Mouse (Mus musculus) left cerebral cortex, postnatal 4 days (tissue): ENCODE measurements at regions not wholly inside any gene's neighbourhood (a gene's known extent, or its start where the extent isn't known, plus 50 kb on each side); places are given as distances from the start of the nearest gene placed in this dataset.

Experiments
- DNase-seq: peaks from one replicate; pipeline ENCODE4 v3.0.0-alpha.2; 2022
- intact Hi-C: fragments of 180-260 bp; cut with DNase I; formaldehyde crosslinking; loops from one replicate; pipeline ENCODE4 v1.15.1; 2025

- intact Hi-C loops, result no loop called here
Observed at GRCm38 (mm10) chr4:9935949-9936348, 938.3 kb upstream of the 2610301B20Rik start.

DNA sequence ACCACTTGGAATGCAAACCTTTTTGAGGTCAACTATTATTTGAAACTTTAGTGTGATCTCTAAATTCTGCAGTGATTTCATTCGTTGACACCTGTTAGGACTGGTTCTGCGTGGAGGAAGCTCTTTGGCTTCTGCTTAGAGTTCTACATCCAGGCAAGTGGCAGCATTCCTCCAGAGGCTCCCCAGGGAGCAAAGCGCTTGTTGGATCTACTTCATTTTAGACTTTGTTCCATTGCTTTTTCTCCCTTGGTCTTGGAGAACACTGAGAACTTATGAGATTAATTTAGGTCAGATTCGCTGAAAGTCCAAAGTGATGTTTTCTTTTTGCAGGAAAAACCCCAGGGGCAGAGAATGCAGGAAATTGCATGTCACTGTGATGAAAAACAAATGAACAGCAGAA, 922.9 kb upstream of the 2610301B20Rik start:
- no peak for DNase-seq
- intact Hi-C loops, result no loop called here

More at GRCm38 (mm10) chr4:9935949-9936348, 938.3 kb upstream of the 2610301B20Rik start:
- DNase-seq, result peak; percentile 36

DNA sequence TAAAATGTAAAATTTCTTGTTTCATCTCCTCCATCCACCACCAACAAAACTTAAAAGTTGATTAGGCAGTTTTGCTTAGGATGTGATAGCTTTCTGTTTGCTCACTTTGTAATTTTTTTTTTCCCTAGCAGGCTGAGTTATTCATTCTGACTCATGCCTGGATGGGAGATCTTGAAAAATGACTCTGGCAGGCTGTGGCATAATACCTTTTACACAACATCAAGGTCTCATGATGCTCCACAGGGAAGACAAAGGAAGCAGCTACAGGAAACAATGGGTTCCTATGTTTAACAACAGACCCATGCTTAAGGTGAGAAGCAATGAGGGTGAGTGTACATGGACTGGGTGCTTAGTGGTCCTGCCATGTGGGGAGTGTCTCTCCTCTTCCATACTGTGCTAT, 899.7 kb upstream of the 2610301B20Rik start:
- intact Hi-C loops, result no loop called here
- DNase-seq, result no peak

- intact Hi-C loops, result no loop called here
- DNase-seq, result no peak
Observed at GRCm38 (mm10) chr4:9981354-9982040, 892.8 kb upstream of the 2610301B20Rik start.

- intact Hi-C loops, result no loop called here
- DNase-seq, result no peak
Observed at GRCm38 (mm10) chr4:9982786-9983525, 891.3 kb upstream of the 2610301B20Rik start.

- intact Hi-C loops, result no loop called here
- DNase-seq, result no peak
Observed at GRCm38 (mm10) chr4:9993871-9994270, 880.4 kb upstream of the 2610301B20Rik start.

DNA sequence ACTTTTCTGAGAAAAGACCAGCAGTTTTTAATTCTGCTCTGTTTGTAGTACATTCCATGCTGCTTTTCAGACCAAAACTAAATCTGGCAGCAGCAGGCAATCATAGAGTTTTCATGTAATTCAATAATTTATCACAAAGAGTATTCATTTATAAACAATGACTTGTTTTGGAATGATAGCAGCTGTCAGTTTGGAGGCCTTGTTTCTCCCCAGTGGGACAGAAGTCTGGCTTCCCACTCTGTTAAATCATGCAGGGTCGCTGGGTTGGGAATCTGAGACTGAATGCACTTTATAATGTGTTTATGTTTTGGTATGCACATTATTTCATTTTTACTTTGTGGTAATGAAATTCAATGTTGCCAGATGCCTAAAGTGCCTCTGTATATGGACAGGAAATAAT, 879.8 kb upstream of the 2610301B20Rik start:
- intact Hi-C loops, result no loop called here
- DNase-seq, result no peak

- intact Hi-C loops, result no loop called here
- DNase-seq, result no peak
Observed at GRCm38 (mm10) chr4:10030316-10030715, 844.0 kb upstream of the 2610301B20Rik start.

GRCm38 (mm10) chr4:10031764-10032163, 842.5 kb upstream of the 2610301B20Rik start:
- peak; percentile 46 for DNase-seq
- intact Hi-C loops, result no loop called here

DNA sequence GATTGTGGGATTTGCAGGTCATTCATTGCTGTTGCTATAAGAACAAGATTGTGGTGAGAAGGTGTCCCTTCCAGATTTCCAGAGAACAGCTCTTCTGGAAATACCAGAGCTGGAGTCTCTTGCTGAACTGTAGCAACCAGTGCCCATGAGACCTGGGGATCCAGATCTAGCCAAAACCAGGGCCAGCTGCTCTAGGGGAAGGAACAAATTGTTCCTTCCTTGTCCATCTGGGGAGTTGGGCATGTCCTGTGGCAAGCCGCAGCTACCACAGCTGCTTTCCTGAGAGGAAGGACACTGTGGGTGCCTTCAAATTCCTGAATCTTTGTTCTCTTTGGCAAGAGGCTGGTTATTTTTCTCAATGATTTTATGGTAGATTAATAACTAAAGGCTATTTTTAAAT, 839.0 kb upstream of the 2610301B20Rik start:
- intact Hi-C loops, result no loop called here
- DNase-seq, result no peak

DNA sequence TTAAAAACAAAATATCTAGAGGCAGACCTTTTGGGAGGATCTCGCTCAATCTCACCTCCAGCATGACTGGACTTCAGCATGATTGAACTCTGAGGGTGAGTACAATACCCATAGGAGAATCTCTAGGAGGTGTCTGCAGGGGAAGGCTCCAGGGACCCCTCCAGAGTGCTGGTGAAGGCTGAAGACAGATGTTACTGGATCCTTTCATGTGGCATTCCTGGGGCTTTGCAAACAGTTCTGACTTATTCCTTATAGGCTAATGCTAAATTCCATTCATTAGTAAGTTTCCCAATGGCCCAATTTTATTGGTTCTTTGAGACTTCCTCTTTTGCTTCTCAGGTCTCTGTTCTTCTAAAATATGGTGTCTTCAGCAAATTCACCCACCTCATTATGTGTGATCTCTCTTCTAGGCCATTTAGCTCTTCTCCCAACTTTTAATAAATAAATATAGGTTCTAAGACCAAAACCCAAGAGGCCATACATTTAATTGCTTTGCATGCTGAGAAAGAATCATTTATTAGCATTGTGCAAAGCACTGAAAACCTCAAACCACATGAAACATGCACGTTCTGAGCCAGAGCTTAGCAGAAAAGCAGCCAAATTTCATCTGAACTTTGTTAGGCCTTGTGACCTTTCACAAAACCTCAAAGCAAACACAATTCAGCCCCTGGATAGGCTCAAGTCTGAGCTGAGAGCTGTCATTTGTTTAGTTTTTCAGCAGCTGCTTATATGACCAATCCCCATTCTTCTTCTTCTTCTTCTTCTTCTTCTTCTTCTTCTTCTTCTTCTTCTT, 832.8 kb upstream of the 2610301B20Rik start:
- intact Hi-C loops, result no loop called here
- DNase-seq, result no peak

- intact Hi-C loops, result no loop called here
Observed at GRCm38 (mm10) chr4:10048770-10049169, 825.5 kb upstream of the 2610301B20Rik start.

DNA sequence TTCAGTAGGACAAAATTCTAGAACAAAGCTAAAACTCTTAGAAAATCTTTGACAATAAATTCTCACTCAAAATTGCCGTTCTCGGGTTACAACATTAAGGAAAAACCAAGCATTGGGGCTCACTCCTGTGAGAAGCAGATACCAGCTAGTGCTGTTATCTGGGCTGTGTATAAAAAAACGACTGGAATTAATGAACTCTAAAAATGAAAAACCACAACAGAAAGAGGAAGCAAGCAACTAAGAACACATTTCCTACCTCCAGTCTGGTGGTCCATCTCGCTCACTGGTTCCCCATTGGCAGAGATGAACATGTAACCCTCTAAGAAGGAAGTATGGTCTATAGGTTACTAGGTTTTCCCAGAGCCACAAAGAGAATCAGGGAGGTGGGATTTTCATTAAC, 824.9 kb upstream of the 2610301B20Rik start:
- intact Hi-C loops, result no loop called here
- no peak for DNase-seq

More at GRCm38 (mm10) chr4:10048770-10049169, 825.5 kb upstream of the 2610301B20Rik start:
- DNase-seq, result no peak

- no peak for DNase-seq
- intact Hi-C loops, result no loop called here
Observed at GRCm38 (mm10) chr4:10051296-10052267, 822.7 kb upstream of the 2610301B20Rik start.

- intact Hi-C loops, result no loop called here
- peak; percentile 47 for DNase-seq
Observed at GRCm38 (mm10) chr4:10052869-10053268, 821.4 kb upstream of the 2610301B20Rik start.

DNA sequence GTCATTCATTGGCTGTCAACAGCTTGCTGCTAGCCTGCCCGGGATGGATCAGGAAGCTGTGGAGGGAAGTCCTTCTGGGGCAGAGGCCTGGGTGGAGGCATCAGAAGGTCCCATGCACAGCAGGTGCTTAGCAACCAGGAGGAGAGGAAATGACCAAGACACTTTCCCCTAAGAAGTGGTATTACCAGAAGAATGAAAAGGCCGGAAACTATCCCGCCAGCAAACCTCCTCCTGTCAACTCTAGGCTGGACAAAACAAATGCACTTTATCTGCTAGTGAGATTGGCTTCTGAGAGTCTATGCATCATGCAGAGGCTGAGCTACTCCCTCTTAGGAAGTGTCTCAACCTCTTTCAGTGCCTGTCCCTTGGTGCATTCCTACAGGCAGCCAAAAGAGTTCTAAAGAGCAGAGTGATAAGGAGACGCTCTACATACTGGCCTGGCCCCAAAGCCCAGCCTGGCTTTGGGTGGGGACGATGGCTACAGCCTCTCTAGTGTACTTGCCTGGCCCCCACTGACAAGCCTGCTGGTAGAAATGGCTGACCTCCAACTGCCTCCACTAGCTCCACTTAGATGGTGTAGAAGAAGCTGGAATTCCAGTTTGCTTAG, 801.7 kb upstream of the 2610301B20Rik start:
- no peak for DNase-seq
- intact Hi-C loops, result no loop called here

- intact Hi-C loops, result no loop called here
- no peak for DNase-seq
Observed at GRCm38 (mm10) chr4:10079565-10080169, 794.6 kb upstream of the 2610301B20Rik start.

DNA sequence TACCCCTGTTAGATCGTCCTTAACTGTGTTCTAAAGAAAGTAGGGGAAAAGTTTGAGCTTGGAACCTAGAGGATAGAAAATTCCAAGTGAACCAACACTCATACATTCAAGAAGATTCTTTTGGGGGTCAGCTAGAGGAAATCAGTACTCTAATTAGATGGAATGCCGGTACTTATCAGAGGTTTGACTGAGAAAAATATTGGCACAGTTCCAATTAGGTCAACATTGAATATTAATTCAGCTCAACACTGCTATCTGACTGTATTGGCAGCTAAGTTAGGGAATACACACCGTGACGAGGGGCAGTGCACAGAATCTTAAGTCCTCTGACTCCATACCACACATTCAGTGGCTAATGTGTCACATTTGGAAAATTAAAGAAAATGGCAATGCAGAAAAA, 759.5 kb upstream of the 2610301B20Rik start:
- no peak for DNase-seq
- intact Hi-C loops, result no loop called here

DNA sequence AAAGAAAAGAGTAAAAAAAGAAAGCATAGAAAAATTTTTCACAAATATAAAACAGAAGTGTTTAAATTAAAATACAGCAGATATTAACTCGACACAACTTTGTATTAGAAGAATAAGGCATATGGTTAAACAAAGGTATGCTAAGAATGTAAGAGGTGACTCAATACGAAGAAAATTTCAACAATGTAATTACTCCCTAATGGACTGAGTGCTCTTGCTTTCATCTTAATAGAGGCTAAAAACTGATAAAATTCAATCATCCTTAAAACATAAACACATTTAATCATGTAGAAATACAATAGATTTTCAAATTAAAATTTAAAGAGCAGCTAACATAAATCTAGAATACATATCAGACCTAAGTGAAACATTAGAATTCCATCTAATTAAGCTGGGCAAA, 756.3 kb upstream of the 2610301B20Rik start:
- intact Hi-C loops, result no loop called here
- DNase-seq, result no peak
